ENCODE assay signal across 8 mouse cellular contexts in genomic region chr6:134036951-134037431, GRCm38 (mm10). TPM values are rescaled to one million over a fixed set of nuclear protein-coding genes. Genes with fewer than 3 reads are reported as not detected.
A peak's percentile ranks its signal among the peaks of the same experiment; 100 is the strongest.
DNase-seq lines count a peak whose midpoint lies in the region; ATAC-seq and TF ChIP-seq lines count a peak whose summit lies in the region.

No protein-coding gene starts in this region.

- peak overlapping the region; percentile 82 for H3K4me2 ChIP-seq in neural tube, embryonic 11.5 days (ENCODE audit: low read depth)

- peaks cover 53% of the 10 kb centered on the region for H3K4me1 ChIP-seq in embryonic facial prominence, embryonic 10.5 days
- H3K4me1 ChIP-seq in neural tube, embryonic 11.5 days (ENCODE audit: control insufficient read depth, insufficient read depth, low read length), result peaks cover 36% of the 10 kb centered on the region

- H3K4me3 ChIP-seq in layer of hippocampus, adult 2 months, result peak overlapping the region; percentile 99
- H3K4me3 ChIP-seq in embryonic facial prominence, embryonic 10.5 days, result peak overlapping the region; percentile 86
- H3K4me3 ChIP-seq in neural tube, embryonic 11.5 days (ENCODE audit: low read depth, low read length), result peak overlapping the region; percentile 75

- DNase-seq in layer of hippocampus, adult 2 months (ENCODE audit: low spot score in 2 of 2), result no peak
- DNase-seq in layer of hippocampus, postnatal 14 days (ENCODE audit: low spot score in 2 of 2), result no peak
- no peak for DNase-seq in embryonic facial prominence, embryonic 10.5 days (ENCODE audit: low spot score)
- DNase-seq in induced T-regulatory cell, adult 2 months (ENCODE audit: low read depth), result peak; percentile 59
- DNase-seq in neural tube, embryonic 11.5 days (ENCODE audit: low spot score), result no peak
- DNase-seq in cerebellum, adult 11-12 months, result no peak
- DNase-seq in testis, postnatal 14 days (ENCODE audit: low spot score), result no peak
- DNase-seq in layer of hippocampus, adult 8-10 months (ENCODE audit: low spot score in 2 of 2), result no peak

- 15% methylated on average over 3 of the region's 3 CpGs for WGBS in embryonic facial prominence, embryonic 10.5 days
- WGBS in neural tube, embryonic 11.5 days, result 19% methylated on average over 3 of the region's 3 CpGs

- no peak for ATAC-seq in neural tube, embryonic 11.5 days (ENCODE audit: insufficient read depth, low FRiP score, low TSS enrichment)

- no peaks in the 10 kb centered on the region for H3K9me3 ChIP-seq in embryonic facial prominence, embryonic 10.5 days
- no peaks in the 10 kb centered on the region for H3K9me3 ChIP-seq in neural tube, embryonic 11.5 days (ENCODE audit: control insufficient read depth, low read length)

- peak; percentile 47 for TF ChIP-seq CTCF in layer of hippocampus, adult 2 months (conservative IDR thresholded peaks at IDR 0.05)

- H3K9ac ChIP-seq in neural tube, embryonic 11.5 days (ENCODE audit: low read length), result peak overlapping the region; percentile 99; the same call in 1 of the 2 replicates

- no peaks in the 10 kb centered on the region for H3K27me3 ChIP-seq in embryonic facial prominence, embryonic 10.5 days (replicated peaks; ENCODE audit: low read depth, poor library complexity, severe bottlenecking)
- H3K27me3 ChIP-seq in neural tube, embryonic 11.5 days (ENCODE audit: control insufficient read depth, insufficient read depth, low read length), result no peaks in the 10 kb centered on the region

- 0 out of 2 replicates have a peak, but pooled peaks cover 7% of the 10 kb centered on the region for H3K36me3 ChIP-seq in embryonic facial prominence, embryonic 10.5 days (replicated peaks)
- H3K36me3 ChIP-seq in neural tube, embryonic 11.5 days (ENCODE audit: control insufficient read depth, insufficient read depth, low read length), result no peaks in the 10 kb centered on the region

- no peak overlapping the region for H3K27ac ChIP-seq in layer of hippocampus, adult 2 months
- H3K27ac ChIP-seq in embryonic facial prominence, embryonic 10.5 days (replicated peaks), result peak overlapping the region; percentile 100
- H3K27ac ChIP-seq in neural tube, embryonic 11.5 days (ENCODE audit: low read depth, low read length), result no peak overlapping the region

RNA-seq across cellular contexts. Expression of gene Etv6, which starts 1.5 kb away (rescaled TPM):
- 1 to 10 TPM; 9.2 to 9.8 TPM for total RNA-seq in layer of hippocampus, adult 2 months (2021)
- 10 to 100 TPM; 11.4 to 11.8 TPM for total RNA-seq in layer of hippocampus, postnatal 14 days (2021)
- polyA plus RNA-seq in embryonic facial prominence, embryonic 10.5 days (2016; fragmentation: Nextera tagmentation; extraction: Ambion mirVana), result 16.6 and 17.0 TPM in 2 replicates
- 16.9 and 18.4 TPM in 2 replicates for polyA plus RNA-seq in neural tube, embryonic 11.5 days (2014; fragmentation: Nextera tagmentation; extraction: Ambion mirVana)
- 10 to 100 TPM; 10.7 to 14.7 (median 12.2) TPM for total RNA-seq in layer of hippocampus, adult 8-10 months (2022)
